Mouse (Mus musculus) ovary, postnatal 36 days (tissue): ENCODE data around the gene Slf2.
A peak's percentile ranks its signal among the peaks of the same experiment; 100 is the strongest.

Experiments
- DNase-seq: peaks from one replicate; pipeline ENCODE4 v3.0.0; 2022; ENCODE audit warnings: low spot score, mixed read lengths

Gene Slf2

DNA sequence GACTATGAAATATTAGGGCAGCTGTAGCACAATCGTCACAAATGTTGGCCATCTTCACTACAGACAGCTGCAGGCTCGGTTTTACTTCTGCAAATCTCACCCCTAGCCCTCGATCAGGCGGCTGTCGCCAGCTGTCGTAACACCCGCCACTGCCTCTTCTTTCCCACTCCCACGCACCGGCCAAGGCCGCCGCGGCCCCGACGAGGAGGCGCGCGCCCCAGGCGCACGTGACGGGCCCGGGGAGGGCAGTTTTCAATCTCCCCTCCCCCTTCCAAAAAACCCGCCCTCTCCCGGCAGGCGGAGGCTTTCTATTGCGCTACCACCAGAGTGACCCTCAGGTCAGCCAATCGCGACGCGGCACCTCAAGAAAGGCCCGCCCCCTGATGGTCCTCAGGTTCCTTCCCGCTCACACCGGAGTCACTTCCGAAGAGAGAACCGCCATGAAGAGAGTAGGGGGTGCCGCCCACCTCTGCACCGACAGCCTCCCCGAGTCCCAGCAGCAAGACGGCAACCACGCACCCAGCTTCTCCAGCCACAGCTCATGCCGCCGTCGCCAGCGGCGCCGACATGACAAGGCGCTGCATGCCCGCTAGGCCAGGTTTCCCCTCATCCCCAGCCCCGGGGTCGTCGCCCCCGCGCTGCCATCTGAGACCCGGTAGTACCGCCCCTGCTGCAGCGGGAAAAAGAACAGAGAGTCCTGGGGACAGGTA is at the start of gene Slf2:
Gene Slf2, plus strand, starts transcription at position 408 of the 710 bp plus-strand sequence.
- peak; percentile 98 for DNase-seq

DNA sequence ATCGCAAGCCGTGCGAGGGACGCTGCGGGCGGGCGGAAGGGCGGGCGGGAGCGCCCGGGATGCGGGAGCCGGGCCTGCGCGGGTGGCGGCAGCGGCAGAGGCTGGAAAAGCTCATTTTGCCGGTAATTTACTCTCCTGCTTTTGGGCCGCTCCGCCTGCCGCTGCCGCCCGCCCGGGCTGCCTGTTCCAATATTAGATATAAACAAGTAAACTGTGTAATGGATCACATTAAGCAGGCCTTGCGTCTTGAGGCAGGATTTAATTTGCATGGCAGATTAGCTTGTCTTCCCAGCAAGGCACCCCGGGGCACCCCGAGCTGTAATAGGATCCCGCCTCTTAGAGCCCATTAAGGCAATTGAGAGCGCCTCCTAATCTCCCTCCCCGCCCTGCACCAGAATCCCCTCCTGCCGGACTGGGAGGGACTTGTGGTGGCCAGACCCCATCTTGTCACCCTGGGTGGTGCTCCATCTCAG is 48.4 kb upstream of the Slf2 start:
- DNase-seq, result peak; percentile 30

DNA sequence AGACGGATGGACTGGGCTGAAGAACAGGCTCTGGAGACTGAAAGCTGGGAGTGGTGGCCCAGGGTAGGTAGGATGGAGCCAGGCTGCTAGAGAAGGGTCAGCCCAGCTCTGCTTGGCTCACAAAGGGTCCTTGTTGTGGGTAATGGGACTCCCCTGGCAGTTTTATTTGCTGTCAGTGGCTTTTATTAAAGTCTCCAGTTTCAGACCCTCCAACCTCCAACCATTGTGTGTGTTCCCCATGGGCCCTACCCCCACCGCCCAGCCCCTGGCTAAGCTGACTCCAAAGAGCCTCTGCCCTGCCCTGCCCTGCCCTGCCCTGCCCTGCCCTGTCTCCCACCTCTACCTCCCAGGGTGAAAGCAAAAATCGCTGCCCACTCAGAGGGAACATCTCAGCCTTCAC is 46.6 kb upstream of the Slf2 start:
- DNase-seq, result no peak

DNA sequence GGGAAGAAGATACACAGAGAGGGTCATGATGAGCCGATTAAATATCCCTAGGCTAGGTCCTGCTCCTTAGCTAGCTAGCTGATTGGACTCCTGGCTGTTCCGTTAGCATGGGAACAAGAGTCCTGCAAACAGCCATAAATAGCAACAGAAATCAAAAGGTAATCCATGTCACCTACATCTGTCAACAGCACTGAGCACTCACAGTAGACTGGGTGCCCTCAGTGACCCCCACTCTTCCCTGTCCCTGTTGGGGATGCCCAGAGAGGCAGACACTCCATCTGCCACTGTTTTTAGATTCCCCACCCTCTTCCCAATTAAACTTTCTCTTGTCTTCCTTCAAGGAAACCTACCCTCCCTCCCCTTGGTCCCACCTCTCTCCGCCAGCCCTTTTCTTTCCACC is 44.5 kb upstream of the Slf2 start:
- DNase-seq, result no peak

DNA sequence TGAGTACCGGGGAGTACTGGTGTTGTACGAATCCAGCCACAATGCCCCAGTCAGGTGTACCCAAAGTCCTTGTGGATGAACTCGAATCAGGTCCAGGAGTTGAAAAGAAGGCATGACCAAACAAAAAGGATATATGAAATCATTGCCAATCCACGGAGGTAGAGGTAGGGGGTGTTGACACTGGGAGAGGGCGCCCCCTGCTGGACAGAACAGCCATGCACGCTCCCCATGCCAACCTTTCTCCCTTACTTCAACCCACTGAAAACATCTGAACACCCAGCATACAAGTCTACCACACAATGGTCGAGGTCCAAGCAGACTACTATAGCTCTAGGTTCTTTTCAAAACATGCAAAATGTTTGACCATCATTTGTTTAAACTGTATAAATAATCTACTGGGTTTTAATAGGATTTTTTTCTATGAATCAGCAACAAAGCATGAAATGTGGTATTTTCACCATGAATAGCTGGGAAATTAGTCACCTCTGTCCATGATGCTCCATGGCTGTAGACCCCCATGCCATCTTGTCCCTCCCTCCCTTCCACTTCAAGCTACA is 43.2 kb upstream of the Slf2 start:
- peak; percentile 66 for DNase-seq

DNA sequence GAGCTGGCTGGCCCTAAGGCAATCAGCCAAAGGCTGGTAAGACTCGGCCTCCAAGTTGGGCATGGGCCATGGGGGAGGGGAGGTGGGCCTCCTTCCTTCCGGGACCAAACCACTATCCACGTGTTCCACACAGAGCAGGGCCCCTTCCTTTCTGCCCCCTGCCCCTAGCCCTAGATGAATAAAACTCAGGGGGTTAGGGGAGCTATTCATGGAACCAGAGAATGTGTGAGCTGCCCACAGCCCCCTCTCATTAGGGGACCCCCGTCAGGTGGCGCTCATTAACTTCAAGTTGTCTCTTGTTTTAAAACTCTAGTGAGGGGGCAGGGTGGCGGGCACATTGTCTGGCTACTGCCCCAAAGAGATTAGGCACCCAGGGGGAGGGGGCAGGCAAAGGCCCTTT is 41.4 kb upstream of the Slf2 start:
- no peak for DNase-seq

DNA sequence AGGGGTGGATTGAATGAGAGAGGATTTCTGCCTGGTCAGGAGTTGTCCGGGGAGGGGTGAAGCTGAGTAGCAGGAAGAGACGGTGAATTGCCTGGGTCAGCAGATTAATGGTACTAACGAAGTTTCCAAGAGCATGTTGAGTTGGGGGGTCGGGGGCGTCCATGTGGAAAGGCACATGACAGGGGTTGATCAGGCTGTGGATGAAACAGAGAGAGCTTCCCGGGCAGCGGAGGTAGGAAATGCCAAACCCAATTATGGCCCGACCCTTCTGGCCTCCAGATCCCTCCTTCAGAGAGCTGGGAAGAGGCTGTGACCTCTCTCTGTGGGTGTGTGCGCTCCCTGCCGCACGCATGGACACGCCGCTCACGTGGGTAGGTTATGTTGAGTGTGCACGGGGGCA is 39.5 kb upstream of the Slf2 start:
- DNase-seq, result no peak

DNA sequence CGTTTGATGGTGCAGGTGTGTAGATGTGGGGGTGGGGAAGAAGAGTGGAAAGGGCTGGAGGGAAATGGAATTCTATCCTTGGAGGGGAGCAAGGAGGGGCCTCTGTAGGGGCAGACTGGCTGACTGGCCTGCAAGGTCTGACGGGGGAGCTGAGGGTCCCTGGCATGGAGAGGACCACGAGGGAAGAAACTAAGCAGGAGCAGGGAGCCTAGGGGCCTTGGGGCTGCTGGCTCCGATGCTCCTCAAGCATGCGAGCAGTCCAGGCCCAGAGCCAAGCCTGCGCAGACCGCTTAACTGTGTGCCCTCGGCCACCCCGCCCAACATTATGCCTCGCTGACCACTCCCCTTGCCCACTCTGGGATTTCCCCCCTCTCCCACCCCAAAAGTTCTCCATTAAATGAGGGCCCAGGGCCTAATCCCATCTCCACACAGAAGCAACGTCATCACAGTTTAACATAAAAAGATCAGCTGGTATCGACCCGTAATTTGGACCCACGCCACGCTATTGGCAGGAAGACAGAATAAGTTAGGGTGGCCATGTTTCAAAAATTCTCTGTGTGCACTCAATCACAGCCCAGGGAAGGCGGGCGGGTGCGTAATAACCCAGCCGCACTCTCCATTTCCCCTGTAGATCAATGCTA is 37.6 kb upstream of the Slf2 start:
- peak; percentile 47 for DNase-seq

DNA sequence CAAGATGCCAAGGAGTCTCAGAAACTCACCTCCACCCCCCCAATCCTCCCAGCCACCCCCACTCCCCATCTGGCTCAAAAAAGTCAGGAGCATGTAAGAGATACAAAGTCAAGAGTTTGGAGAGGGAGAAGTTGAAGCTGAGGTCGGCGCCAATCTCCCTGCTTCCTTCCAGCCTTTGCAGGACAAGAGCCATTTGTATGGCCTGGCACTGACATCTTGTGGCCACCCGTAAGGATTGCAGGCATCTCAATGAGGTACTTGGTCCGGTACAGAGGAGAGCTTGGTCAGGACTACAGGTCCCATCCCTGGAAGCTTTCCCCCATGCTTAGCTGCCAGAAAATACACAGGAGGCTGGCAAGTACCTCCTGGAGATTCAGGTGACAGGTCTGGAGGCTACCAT is 35.7 kb upstream of the Slf2 start:
- DNase-seq, result peak; percentile 72

DNA sequence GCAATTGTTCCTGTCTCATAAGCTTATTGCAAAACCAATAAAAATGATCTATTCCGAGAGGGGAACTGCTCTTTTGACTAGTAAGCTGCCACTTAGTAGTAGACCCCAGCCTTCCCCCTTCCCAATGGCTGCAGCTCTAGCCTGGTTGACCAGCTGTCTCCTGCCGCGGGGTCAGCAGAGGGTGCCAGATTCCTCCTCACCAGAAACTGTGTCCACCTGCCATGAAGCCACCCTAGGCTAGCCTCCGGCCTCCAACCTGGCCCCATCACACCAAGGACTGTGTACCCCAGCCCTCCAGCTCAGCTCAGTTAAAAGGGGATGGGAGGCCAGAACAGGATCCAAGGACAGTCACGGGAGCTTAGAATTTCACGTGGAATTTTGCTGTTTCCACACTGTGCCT is 34.5 kb upstream of the Slf2 start:
- peak; percentile 22 for DNase-seq

DNA sequence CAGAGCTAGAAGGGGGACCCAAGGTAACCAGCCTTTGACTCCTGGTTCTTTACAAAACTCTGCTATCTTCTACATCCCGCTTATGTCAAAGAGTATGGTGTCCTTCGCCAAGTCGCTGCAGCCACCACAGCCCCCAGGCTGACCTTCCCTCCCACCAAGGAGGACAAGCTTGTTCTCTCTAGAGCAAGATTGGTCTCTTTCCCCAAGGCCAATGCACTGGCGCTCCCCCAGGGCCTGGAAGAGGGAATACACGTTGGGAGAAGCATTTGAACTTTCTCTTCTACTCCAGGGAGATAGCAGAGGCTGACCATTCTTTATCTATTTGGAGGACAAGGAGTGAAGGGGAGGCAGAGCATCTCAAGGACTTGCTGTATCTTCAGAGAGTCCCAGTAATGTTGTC is 33.4 kb upstream of the Slf2 start:
- peak; percentile 79 for DNase-seq

DNA sequence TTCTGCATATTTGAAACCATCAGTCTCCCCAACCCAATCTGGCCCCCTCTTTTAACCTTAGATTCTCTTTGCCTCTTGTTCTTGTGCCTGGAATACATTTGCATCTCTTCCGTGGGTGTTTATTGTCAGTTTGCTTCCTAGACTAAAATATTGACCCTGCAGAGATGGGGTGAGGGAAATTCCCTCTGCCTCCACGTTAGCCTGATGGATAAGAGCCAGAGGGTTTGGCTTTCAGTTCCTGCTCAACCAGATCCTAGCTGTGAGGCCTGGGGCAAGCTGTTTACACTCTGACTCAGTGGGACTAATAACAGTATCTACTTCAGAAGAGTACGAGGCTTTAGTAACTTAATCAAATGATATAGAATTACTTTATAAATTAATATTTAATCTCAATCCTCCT is 32.3 kb upstream of the Slf2 start:
- DNase-seq, result no peak

DNA sequence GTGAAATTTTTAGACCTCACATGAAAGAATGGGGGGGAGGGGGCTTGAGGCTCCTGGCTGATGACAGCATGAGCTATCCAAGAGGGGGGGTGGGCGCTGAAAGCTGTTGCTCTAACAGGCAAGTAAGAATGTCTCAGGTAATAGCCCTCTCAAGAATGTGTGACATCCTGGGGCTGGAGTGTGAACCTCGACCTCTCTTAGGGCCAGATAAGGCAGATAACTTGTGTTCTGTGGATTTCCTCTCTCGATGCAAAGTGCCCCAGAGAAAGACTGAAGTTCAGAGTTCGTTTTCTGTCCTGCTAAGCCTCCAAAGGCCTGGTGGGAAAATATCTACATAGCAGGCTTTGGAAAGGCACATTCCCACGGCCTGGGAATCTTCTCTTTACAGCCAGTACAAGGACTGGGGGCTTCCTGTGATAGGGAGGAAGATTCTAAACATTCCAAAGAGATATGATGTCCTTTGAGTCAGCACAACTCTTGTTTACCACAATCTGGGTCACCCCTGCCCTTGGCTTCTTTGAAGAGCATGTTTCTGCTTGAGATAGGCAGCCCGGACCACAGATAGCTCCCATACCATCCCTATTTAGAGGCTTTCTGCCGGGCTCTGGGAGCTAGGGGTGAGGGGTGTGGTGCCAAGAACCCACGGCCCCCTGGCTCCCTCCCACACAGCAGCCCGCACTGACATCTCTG is 31.7 kb upstream of the Slf2 start:
- peak; percentile 28 for DNase-seq

DNA sequence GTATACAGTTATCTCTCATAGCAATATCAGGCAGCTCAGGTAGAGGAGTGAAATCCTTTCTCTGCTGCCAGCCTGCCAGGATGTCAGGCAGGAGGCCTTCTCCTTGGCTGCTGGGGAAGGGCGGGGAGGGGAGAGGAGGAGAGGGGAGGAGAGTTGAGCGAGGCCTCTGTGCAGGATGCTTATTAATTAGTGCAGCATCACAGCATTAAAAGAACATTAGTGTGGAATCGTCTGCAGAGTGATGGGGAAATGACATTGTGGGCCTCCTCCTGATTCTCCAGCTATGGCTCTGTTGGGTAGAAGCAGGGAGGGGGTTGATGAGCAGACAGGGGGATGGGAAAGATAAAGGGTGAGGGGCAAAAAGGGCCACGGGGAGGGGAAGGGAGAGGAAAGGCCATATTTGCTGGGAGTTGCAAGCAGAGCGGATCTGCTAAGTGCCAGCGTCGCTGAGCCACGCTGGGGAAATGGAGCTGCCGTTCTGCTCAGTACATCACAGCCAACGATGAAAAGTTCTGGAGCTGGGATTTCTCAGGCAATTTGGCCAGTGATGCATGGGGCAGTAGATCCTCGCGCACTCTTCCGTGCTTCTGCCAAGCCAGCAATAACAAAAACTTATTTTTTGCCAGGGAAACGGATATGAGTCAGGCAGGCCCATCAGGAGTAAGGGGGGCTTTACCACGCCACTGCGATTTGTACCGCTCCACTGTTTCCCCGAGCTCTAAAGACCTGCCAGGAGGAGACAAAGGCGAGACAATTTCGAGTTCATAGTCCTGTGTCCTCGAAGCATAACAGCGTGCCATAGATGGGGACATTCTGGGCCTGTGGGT is 30.8 kb upstream of the Slf2 start:
- DNase-seq, result peak; percentile 17

DNA sequence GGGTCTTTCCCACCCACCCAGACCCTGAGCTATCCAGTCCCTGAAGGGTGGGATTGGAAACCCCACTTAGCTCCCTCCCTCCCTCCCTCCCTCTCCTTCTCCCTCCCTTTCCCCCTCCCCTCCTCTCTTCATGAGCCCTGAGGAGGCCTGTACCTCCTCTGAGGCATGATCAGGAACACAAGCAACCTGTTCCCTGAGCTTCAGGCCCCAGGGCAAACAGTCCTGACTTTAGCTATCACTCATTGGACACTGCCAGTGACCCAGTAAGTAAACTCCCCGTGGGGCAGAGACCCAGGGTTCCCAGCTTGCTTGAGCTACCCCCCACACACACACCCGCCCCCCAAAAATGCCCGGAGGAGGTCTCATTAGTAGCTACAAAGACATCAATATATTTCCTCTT is 29.9 kb upstream of the Slf2 start:
- no peak for DNase-seq

DNA sequence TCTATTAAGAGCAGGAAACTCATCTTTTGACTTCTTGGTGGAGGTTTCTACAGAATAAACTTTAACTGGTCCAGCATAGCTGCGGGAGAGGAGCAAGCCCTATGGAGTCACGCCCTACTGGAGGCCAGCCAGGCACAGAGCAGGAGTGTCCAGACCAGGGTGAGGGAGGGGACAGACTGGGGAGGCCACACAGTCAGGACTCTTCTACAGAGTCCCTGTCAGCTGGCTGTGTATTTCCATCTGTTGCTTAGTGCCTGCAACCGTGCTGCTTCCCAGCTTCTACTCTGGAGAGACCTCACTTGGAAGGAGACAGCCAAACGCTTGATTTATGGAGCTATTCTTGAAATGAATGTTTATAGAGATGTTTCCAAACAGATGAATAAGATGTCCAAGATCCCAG is 28.6 kb upstream of the Slf2 start:
- peak; percentile 52 for DNase-seq

DNA sequence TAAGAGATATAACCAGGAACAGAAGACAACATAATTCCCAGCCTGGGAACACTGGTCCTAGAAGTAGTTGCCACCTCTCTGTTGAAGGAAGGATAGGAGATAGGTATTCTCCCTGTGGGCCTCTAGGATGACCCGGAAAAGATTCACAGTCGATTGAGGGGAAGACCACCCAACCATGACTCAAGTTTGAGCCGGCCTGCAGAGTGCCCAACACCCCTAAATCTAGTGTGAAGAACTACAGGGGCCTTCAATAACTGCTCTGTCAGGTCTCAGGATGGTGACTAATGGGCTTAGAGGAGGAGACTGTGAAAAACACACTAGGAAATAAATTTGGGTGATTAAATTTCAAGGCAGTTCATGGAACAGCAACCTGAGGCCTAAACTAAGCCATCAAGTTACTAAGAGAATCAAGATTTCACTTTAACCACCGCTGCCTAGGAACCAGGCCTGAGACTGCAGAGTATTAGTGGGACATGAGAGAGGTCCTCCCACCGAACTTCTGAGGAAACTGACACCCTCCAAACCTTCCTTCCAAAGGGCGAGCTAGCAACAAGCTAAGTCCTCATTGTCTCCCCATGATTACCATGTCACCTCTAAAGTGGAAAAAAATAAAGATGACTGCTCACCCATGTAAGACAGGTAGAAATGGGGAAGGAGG is 27.5 kb upstream of the Slf2 start:
- no peak for DNase-seq

DNA sequence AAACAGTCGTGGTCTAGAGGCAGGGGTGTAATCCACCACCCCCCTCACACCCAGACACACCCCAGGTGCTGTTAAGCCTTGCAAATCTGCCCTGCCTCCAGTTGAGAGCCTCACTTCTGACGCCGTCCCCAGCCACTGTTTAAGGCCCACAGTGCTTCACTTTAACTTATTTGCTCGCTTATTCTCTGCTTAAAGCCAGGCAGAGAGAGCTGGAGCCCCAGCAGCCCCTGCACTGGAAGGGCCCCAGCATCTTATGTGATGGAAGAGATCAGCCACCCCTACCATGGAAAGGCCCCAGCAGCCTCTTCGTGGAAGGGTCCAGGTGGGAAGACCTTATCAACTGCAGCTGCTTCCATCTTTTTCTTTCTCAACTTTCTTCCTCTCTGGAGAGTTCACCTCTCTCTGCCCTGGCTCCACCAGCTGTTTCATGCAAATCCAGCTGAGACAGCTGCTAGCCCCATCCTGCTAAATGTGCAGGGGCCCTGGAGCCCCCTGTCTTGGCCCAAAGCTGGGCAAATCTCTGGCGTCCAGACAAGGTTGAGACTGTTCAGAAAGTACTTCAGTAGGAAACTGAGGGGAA is 26.7 kb upstream of the Slf2 start:
- DNase-seq, result no peak

DNA sequence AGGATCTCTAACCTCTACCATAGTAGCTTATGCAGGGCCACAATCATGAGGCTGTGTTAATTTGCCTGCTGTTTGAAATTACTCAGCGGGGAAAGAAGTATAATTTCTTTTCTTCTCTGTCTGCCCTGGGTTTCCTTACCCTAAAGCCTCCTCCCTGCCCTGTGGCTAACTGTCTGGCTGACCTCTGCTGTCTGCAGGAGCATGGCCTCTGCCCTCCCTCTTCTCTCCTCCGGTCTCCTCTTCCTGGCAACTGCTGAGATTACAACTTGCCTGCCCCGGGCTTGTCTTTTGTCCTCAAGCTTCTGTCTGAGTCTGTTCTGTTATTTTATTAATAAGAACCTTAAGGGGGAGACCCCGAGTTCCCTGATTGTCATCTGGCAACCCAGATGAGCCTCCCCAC is 25.6 kb upstream of the Slf2 start:
- no peak for DNase-seq

DNA sequence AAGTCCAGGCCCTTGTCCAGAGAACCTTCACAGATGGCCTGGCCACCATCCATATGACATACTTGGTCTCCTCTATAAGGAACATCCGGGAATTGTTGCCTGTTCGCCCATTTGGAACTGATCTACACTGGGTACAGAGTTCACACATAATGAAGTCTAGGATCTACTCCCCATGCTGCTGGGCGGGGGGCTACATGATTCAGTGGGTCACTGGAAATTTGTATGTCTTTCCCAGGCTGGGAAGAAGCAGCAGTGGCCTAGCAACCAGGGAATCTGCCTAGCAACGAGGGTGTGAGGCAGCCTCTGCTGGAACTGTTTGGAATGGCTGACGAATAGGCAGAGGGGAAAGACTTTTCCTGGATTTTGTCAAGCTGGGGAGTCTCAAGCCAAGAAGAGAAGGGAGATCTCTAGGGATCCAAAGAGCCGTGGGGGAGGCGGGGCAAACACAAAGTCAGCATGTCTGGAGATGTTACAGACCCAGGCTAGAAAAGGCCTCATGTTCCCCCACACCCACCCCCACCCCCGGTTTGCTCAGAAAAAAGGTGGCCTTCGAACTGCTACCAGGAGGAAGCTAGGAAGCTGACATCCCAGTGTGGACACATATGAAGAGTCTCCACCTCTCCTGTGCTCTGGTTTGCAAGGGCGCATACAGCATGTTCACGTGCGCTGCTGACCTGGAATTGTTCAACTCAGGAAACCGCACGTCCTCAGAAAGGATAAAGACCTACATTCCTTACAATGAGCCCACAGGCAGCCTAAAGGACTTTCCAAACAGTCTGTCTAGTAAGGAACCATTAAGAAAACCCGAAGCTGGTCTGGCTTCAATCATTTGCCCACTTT is 22.9 kb upstream of the Slf2 start:
- DNase-seq, result peak; percentile 32
